Mouse (Mus musculus) limb, embryonic 14.5 days (tissue): ENCODE measurements around the gene Polm. TPM values are rescaled to one million over a fixed set of nuclear protein-coding genes. Genes with fewer than 3 reads are reported as not detected.

Experiments
- ATAC-seq: fragments of 200-750 bp; cut with Nextera tagmentation; 2 replicates; pipeline ENCODE4 v1.8.0; 2017; ENCODE audit warnings: low read depth, moderate number of reproducible peaks, moderate TSS enrichment; ENCODE audit not compliant: low FRiP score
- DNase-seq: peaks from one replicate; pipeline ENCODE4 v3.0.0-alpha.2; 2015; ENCODE audit warnings: low spot score
- H3K27ac ChIP-seq: fragments of 300-500 bp; sonication (generic); replicated peaks from 2 replicates; pipeline ENCODE4 v1.5.1; 2014; ENCODE audit warnings: low read depth, mild to moderate bottlenecking, low read length, moderate library complexity, mixed read lengths
- H3K27me3 ChIP-seq: fragments of 300-500 bp; sonication (generic); 2 replicates; pipeline ENCODE4 v1.6.1; 2014; ENCODE audit warnings: low read length, mixed read lengths; ENCODE audit not compliant: control insufficient read depth, insufficient read depth
- H3K36me3 ChIP-seq: fragments of 300-500 bp; sonication (generic); 2 replicates; pipeline ENCODE4 v1.6.1; 2014; ENCODE audit warnings: mild to moderate bottlenecking, low read length, moderate library complexity, mixed read lengths; ENCODE audit not compliant: control insufficient read depth, insufficient read depth
- H3K4me1 ChIP-seq: fragments of 300-500 bp; sonication (generic); 2 replicates; pipeline ENCODE4 v1.6.1; 2014; ENCODE audit warnings: antibody characterized with exemption, low read length, mixed read lengths; ENCODE audit not compliant: control insufficient read depth, insufficient read depth
- H3K4me2 ChIP-seq: fragments of 300-500 bp; sonication (generic); replicated peaks from 2 replicates; pipeline ENCODE4 v1.6.1; 2014; ENCODE audit warnings: low read depth, mild to moderate bottlenecking, low read length, moderate library complexity; ENCODE audit not compliant: severe bottlenecking
- H3K4me3 ChIP-seq: fragments of 300-500 bp; sonication (generic); replicated peaks from 2 replicates; pipeline ENCODE4 v1.5.1; 2014; ENCODE audit warnings: low read length
- H3K9ac ChIP-seq: fragments of 300-500 bp; sonication (generic); 2 replicates; pipeline ENCODE4 v1.6.1; 2014; ENCODE audit warnings: mild to moderate bottlenecking, low read depth, low read length, moderate library complexity; ENCODE audit not compliant: severe bottlenecking
- H3K9me3 ChIP-seq: fragments of 300-500 bp; sonication (generic); 2 replicates; pipeline ENCODE4 v1.6.1; 2016; ENCODE audit warnings: low read length; ENCODE audit not compliant: control insufficient read depth
- POLR2A ChIP-seq: fragments of 200-500 bp; IDR thresholded peaks from 2 replicates; pipeline ENCODE4 v1.8.0; 2012; ENCODE audit warnings: inconsistent platforms, mild to moderate bottlenecking, moderate library complexity, borderline replicate concordance; ENCODE audit not compliant: insufficient read depth, insufficient read length; ENCODE audit errors: extremely low read depth
- WGBS: fragments of 180-500 bp; shearing (Covaris S2); extraction: QIAGEN DNeasy Blood & Tissue Kit; methylation state at CpG from one replicate; pipeline ENCODE4 v1.1.7; 2014; 5-methylcytosine and 5-hydroxymethylcytosine counted together
- polyA plus RNA-seq, 2 experiments: library from polyadenylated mRNA; depleted of rRNA in 1 of 2; stranded (reverse) in 1 of 2; unstranded in 1 of 2; fragments of >200 nt; fragmentation: Nextera tagmentation in 1 of 2; extraction: Ambion mirVana in 1 of 2; gene quantifications; 2 replicates each; pipeline versions ENCODE4 v1.2.1 to v1.2.3; 2012 to 2014

Polm gene
- polyA plus RNA-seq, 2 experiments = 11.1 to 29.5 TPM

DNA sequence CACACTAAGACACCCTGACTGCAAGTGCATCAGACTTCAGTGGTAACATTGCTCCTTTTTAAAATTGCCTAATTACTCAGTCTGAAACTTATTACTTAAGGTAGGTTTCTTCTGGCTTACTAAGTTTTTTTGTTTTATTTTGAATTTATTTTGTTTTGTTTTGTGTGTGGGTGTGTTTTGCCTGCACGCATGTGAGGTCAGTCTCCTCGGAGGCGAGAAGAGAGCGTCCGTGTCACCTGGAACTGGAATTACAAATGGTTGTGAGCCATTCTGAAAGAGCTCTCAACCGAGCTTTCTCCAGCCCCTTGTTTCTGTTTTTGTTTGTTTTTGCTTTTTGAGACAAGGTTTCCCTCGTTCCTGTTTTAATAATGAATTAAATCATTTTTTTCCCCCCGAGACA lies 40.8 kb upstream of the Polm start:
- DNase-seq = no peak
- Histone ChIP-seq H3K36me3 (peaks cover 27% of the 10 kb centered on the region), H3K4me3 (peak overlapping the region; percentile 59), H3K4me1 (peaks cover 14% of the 10 kb centered on the region), H3K4me2 (peak overlapping the region; percentile 60), H3K9ac (peak overlapping the region; percentile 65), H3K27me3 (no peaks in the 10 kb centered on the region), H3K9me3 (no peaks in the 10 kb centered on the region), H3K27ac (peak overlapping the region; percentile 81)
- TF ChIP-seq POLR2A = no peak
- 44% methylated on average over 8 of the region's 8 CpGs for WGBS
- ATAC-seq = no peak

DNA sequence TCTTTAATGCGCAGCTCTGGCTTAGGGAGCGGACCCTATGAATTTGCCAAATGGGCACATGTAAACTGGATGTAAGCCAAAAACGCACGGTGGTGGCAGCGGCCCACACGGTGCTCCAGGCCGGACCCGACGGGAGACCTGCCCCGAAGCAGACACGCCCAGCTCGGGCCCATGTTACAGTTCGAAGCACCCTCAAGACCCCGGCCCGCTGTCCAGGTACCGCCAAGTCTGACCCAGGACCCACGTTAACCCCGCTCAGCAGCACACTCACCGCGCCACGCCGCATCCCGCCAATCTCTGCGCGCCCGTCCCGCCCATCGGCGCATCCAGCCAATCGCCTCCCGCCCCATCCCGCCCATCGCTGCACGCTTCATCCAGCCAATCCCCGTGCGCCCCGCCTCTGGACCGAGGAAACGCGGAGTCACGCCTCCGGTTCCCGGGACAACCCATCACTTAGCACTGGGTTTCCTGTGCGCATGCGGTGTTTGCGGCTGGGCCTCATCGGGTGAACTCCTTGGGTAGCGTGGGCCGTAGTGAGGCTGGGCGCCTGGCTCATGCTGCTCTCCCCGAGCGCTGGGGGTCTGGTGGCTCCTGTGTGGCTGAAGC lies 40.2 kb upstream of the Polm start, which contains the start of gene Pold2:
Gene Pold2 (minus strand): TSS at position 372 of the 606 bp plus-strand sequence.
- DNase-seq (peak; percentile 98), ATAC-seq (peak; percentile 99)
- H3K36me3 ChIP-seq = peaks cover 33% of the 10 kb centered on the region
- under 1% methylated on average over 51 of the region's 52 CpGs for WGBS
- peak within 1 kb of the TSS; percentile 68 for H3K9ac ChIP-seq
- H3K27me3 ChIP-seq = no peaks in the 10 kb centered on the region
- TF ChIP-seq POLR2A = peak; percentile 65; the same call in 1 of the 2 replicates
- H3K9me3 ChIP-seq = no peaks in the 10 kb centered on the region
- H3K4me3 ChIP-seq = peak within 1 kb of the TSS; percentile 59
- H3K4me1 ChIP-seq = peaks cover 14% of the 10 kb centered on the region
- H3K4me2 ChIP-seq = peak within 1 kb of the TSS; percentile 60
- peak within 1 kb of the TSS; percentile 81 for H3K27ac ChIP-seq

DNA sequence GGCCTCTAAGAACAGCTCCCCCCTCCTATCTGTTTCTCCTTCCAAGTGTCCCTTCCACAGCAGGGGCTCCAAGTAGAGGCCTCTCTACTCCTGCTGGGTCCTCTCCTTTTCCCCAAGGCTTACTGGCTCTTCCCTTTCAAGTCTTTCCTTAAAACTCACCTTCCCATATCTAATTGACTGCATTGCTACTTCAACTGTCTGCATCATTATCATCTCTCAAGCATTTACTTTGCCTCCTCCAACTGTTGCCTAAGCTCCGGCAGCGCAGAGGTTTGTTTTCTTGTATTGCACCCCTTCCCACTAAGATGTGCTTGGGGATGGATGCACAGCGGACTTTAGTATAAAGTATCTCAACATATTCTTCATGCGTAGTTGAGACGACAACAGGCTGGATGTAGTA lies 39.6 kb upstream of the Polm start:
- no peak for DNase-seq
- peak overlapping the region; percentile 59 for H3K4me3 ChIP-seq
- TF ChIP-seq POLR2A = no peak
- no peak for ATAC-seq
- H3K27me3 ChIP-seq = no peaks in the 10 kb centered on the region
- peaks cover 14% of the 10 kb centered on the region for H3K4me1 ChIP-seq
- peak overlapping the region; percentile 60 for H3K4me2 ChIP-seq
- WGBS = 2% methylated on average over 5 of the region's 5 CpGs
- peak overlapping the region; percentile 68 for H3K9ac ChIP-seq
- H3K27ac ChIP-seq = peak overlapping the region; percentile 9; the same call in 1 of the 2 replicates
- peaks cover 39% of the 10 kb centered on the region for H3K36me3 ChIP-seq
- H3K9me3 ChIP-seq = no peaks in the 10 kb centered on the region

DNA sequence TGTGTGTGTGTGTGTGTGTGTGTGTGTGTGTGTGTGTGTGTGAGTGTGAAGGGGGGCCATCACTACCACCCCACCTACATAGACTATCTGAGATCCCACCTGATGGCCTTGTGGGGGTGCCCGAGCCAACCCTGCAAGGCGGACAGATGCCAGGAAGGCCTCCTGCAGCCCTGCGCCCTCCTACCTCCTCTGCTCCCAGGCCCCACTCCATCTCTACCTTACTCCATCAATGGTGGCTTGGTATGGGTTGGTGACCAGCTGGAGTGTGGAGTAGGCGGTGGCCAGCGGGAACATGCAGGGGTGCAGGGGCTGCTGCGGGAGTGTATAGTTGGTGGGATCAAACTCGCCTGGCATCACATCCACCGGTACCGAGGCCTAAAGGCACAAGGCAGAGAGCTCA lies 35.4 kb upstream of the Polm start:
- no peak overlapping the region for H3K9ac ChIP-seq
- no peak for TF ChIP-seq POLR2A
- no peaks in the 10 kb centered on the region for H3K27me3 ChIP-seq
- no peak overlapping the region for H3K4me3 ChIP-seq
- ATAC-seq = no peak
- peaks cover 72% of the 10 kb centered on the region for H3K36me3 ChIP-seq
- no peak overlapping the region for H3K27ac ChIP-seq
- 86% methylated on average over 9 of the region's 9 CpGs for WGBS
- no peaks in the 10 kb centered on the region for H3K9me3 ChIP-seq
- DNase-seq = no peak
- peaks cover 9% of the 10 kb centered on the region for H3K4me1 ChIP-seq
- H3K4me2 ChIP-seq = no peak overlapping the region

DNA sequence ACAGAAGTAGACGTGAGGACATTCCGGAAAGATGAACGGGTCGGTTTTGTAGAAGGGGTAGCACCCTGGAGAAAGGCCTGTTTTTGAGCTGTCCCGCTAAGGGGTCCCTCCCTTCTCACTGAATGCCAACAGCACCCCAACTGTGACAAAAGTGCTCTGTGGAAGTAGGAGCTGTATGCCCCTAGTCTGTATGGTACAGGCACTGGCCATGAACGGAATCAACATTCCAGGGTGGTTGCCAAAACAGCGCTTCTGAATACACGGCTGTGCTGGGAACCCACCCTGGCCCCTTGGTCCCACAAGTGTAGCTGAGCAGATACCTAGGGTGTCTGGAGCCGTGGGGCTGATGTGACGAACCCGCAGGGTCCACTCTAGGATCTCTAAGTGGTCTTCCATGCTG lies 34.9 kb upstream of the Polm start:
- Histone ChIP-seq H3K9me3 (no peaks in the 10 kb centered on the region), H3K27me3 (no peaks in the 10 kb centered on the region), H3K4me1 (peaks cover 9% of the 10 kb centered on the region), H3K4me3 (no peak overlapping the region), H3K27ac (no peak overlapping the region), H3K36me3 (peaks cover 76% of the 10 kb centered on the region), H3K4me2 (no peak overlapping the region), H3K9ac (no peak overlapping the region)
- DNase-seq (no peak), ATAC-seq (no peak)
- no peak for TF ChIP-seq POLR2A
- 96% methylated on average over 11 of the region's 11 CpGs for WGBS

DNA sequence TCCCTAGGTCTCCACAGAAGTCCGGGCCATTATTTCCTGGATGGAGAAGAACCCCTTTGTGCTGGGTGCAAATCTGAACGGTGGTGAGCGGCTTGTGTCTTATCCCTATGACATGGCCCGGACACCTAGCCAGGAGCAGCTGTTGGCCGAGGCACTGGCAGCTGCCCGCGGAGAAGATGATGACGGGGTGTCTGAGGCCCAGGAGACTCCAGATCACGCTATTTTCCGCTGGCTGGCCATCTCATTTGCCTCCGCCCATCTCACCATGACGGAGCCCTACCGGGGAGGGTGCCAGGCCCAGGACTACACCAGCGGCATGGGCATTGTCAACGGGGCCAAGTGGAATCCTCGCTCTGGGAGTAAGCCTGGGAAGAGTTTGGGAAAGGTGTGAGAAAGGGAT lies 32.3 kb upstream of the Polm start:
- no peak for DNase-seq
- H3K4me3 ChIP-seq = no peak overlapping the region
- ATAC-seq = no peak
- H3K9me3 ChIP-seq = no peaks in the 10 kb centered on the region
- no peak overlapping the region for H3K9ac ChIP-seq
- H3K27ac ChIP-seq = no peak overlapping the region
- H3K27me3 ChIP-seq = no peaks in the 10 kb centered on the region
- WGBS = 91% methylated on average over 16 of the region's 16 CpGs
- no peaks in the 10 kb centered on the region for H3K4me1 ChIP-seq
- peaks cover 69% of the 10 kb centered on the region for H3K36me3 ChIP-seq
- H3K4me2 ChIP-seq = no peak overlapping the region
- TF ChIP-seq POLR2A = no peak
